Mouse (Mus musculus) kidney, adult 9 months (tissue): ENCODE data around the gene Rps23.
A peak's percentile ranks its signal among the peaks of the same experiment; 100 is the strongest.

Source experiments
- DNase-seq: peaks from one replicate; pipeline ENCODE4 v3.0.0; 2022

The Rps23 gene

GRCm38 (mm10) chr13:90935852-90936251, 13.1 kb downstream of the Rps23 start:
- no peak for DNase-seq

- no peak for DNase-seq
Observed at GRCm38 (mm10) chr13:90939192-90939591, 16.4 kb downstream of the Rps23 start.

DNA sequence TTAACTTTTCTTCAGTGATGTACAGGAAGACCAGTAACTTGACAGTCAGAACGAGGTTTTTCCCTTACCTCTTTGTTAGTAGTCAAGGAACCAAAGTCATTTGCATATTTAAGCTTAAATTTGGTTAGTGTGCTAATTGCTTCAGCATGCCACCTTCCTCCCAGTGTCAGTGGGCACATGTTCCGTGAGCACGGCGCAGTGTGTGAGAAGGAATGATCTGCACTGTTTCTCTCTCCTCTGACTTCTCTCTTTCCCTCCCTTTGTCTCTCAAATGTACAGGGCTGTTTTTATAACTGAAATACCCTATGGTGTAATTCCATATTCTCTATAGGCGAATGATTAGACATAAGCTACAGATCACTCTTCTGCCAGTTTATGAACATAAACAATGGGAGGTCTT, 16.8 kb downstream of the Rps23 start:
- no peak for DNase-seq

DNA sequence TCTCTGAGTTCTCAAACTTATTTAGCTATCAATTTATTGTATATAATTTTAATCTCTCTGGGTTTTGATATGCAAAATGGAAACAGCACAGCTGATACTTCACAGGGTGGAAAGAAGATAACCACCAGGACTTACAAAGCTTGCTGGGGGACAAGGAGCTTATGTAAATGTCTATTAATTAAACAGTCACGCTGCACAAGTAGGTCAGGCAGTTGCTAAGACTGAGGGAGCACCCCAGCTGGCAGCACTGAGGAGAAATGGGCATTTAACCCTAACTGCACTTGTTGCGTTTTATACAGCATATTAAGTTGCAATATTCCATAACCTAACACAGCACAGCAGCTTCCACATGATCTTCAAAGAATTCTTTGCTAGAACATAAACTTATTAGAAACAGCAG, 36.1 kb downstream of the Rps23 start:
- DNase-seq, result peak; percentile 40

DNA sequence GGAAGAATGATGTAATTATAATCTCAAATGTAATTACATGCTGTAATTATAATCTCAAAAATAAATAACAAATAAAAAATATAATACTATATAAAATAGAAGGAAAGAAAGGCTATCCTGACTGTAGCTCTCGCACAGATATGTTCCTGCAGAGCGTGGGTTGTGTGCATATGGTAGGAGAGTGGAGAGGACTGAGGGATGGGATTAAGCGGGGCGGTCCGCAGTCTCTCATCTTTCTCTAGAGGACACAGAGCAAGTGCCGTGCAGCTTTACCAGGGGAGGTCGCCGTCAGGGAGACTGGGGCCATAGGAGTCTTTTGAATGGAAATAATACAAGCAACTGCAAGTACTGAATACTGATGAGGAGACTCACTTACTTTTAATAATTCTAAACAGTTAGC, 37.8 kb downstream of the Rps23 start:
- no peak for DNase-seq

DNA sequence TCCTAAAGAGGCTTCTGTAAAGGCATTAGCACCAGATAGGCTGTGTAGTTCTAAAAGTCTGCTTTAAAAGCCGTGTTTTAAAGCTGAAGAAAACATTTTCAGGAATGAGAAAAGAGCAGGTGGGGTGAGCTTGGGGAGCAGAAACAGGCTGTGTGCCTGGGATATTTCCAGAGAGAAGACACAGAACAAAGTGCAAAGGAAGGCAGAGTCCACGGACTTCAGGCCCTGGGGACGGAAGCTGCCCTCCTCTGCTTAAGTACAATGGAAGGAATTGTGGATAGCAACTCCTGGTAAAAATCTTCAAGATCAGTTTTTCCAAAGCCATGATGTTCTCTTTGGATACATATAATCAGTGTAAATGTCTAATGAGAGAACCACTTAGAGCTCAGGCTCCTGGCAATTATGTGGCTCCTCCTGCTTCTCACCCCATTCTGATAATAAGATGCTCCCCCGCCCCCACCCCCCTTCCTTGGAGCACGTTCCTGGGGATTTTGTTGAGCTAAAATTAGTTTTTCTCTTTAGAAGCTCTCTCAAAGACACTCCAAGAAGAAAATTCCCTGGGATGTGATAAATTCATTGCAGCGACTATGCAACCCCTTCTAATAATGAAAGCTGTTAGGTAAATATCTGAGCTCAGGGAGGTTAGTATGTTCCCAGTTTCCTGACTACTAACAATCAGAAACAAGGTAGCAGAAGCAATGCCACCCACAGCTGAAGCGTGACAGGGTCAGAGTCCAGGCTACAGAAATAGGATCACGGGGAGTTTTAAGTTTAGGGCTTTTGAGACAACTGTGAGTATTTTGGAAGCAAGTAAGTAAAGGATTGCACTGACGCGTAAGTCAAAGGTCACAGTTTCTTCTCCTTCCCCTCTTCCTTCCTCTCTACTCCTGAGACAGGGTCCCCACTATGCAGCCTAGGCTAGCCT, 40.3 kb downstream of the Rps23 start:
- DNase-seq, result peak; percentile 80

DNA sequence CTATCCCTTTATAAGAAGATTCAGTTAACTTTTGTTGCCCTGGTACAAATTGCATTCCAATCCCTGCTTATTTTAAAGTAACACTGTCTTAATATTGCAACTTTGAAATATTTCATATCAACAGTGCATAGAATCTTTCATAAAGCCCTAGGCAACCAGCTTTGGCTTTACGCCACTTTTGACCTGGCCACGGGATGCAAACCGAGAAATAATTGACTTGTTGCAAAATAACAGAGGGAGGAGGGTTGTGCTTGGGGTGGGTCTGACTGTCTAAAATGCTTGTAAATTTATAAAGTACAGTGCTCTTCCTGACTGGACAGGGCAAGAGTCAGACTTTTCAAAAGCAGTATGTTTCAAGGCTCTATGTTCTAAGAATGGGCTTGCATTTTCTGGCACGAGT, 41.8 kb downstream of the Rps23 start:
- DNase-seq, result peak; percentile 70

DNA sequence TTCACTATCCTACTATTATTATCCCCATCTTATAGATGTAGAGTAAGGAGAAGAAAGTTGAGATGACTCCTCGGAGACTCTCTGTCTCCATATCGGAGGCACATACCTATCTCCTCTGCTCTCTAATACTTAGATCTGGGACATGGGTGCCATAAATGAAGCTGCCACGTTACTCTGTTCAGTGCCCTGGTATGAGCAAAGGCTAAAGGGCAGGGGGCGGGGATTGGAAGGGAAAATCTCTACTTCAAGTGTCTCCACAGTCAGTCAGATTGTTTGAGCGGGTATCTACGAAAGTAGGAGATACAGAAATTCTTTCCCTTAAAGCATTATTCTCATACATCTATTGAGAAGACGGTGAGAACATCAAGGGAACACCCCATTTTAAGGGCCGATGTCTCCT, 43.2 kb downstream of the Rps23 start:
- peak; percentile 86 for DNase-seq

DNA sequence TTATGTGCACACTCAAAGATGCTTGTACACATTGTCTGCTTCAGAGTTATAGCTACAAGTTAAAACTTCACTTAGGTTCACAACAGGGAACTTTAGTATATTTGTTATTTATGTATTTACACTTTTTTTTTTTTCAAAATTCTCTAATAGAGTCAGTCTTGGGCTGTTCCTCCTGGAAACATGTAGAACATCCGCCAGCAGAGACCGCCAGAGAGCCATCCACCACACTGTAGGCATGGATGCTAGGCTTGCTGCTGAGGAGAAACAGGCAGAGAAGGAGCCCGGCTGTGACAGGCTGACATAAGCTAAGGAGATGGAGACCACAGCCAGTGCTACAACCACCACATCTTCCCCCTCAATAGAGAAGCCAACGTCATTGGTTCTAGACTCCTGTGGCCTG, 44.7 kb downstream of the Rps23 start:
- peak; percentile 87 for DNase-seq

- no peak for DNase-seq
Observed at GRCm38 (mm10) chr13:90968940-90969339, 46.2 kb downstream of the Rps23 start.

DNA sequence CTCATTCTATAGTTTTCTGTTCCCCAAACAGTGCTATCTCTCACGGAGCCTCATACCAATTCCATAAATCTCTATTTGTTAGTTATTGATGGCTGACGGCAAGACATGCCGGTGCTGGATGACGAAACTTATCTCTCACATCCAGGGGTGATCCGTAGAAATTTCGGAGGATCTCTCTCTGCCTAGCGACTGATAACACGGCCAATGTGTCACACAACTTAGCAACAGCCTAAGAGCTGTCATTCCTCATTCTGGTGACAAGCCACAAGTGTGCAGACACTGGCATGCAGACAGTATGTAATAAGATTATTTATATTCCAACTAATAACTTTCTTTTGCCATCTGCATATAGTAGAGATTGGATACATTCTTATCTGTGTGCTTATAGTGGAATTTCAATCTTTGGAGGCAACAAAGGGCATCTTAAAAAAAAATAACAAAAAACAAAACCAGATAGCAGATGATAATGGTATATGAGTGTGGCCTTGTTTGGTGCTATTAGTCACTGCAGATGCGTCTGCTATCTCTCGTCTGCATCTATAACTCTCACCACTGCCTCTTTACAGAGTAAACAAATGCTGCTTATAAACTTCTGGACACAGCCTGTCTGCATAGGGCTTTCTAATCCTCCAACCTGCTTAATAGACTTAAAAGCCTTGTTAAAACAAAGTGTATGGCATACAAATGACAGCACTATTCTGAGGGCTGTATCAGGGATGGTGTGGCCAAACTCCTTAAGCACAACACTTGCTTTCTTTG, 47.7 kb downstream of the Rps23 start:
- DNase-seq, result no peak

- DNase-seq, result no peak
Observed at GRCm38 (mm10) chr13:90973409-90973808, 50.7 kb downstream of the Rps23 start.
